In genomic region chr13:74493911-74494679, GRCm38 (mm10) we compare ENCODE assay signal across 8 mouse cellular contexts. TPM values are rescaled to one million over a fixed set of nuclear protein-coding genes. Genes with fewer than 3 reads are reported as not detected.
DNase-seq lines count a peak whose midpoint lies in the region; ATAC-seq and TF ChIP-seq lines count a peak whose summit lies in the region.

Zfp825 (minus strand) TSS chr13:74493992.

- peak within 1 kb of the TSS; percentile 81 for H3K4me3 ChIP-seq in gastrocnemius, adult 2 months
- peak within 1 kb of the TSS; percentile 52 for H3K4me3 ChIP-seq in hindbrain, postnatal 0 days (ENCODE audit: low read length)
- H3K4me3 ChIP-seq in left cerebral cortex, adult 2 months = peak within 1 kb of the TSS; percentile 52

- under 1% methylated on average over 23 of the region's 23 CpGs for WGBS in hindbrain, postnatal 0 days

- peak within 1 kb of the TSS; percentile 76 for H3K4me2 ChIP-seq in hindbrain, postnatal 0 days (ENCODE audit: low read depth, low read length)

- no peaks in the 10 kb centered on the region for H3K27me3 ChIP-seq in hindbrain, postnatal 0 days (ENCODE audit: insufficient read depth, low read length)

- H3K36me3 ChIP-seq in hindbrain, postnatal 0 days (ENCODE audit: insufficient read depth, low read length) = no peaks in the 10 kb centered on the region

- no peak for TF ChIP-seq CTCF in gastrocnemius, adult 2 months (IDR thresholded peaks at IDR 0.05)
- TF ChIP-seq CTCF in hindbrain, postnatal 0 days (IDR thresholded peaks at IDR 0.05; ENCODE audit: low read depth) = 0 out of 2 replicates have a peak, but pooled peaks have one; percentile 1
- no peak for TF ChIP-seq CTCF in left cerebral cortex, adult 2 months (IDR thresholded peaks at IDR 0.05)

- no peaks in the 10 kb centered on the region for H3K4me1 ChIP-seq in hindbrain, postnatal 0 days (ENCODE audit: insufficient read depth, low read length)

- ATAC-seq in common myeloid progenitor, adult 5-6 weeks (replicated peaks; ENCODE audit: low read depth, poor library complexity, severe bottlenecking) = peak; percentile 98
- ATAC-seq in hindbrain, postnatal 0 days = peak; percentile 99
- peak; percentile 97 for ATAC-seq in megakaryocyte, adult 5-6 weeks (ENCODE audit: poor library complexity, severe bottlenecking)

- peak within 1 kb of the TSS; percentile 72 for H3K9ac ChIP-seq in hindbrain, postnatal 0 days (replicated peaks; ENCODE audit: low read length)

- intact Hi-C loops in gastrocnemius, adult 2 months (cut with DNase I) = loop anchor here (10.0 kb wide), 1 partner anchor 149 kb away; no protein-coding TSS in a partner anchor
- intact Hi-C loops in left cerebral cortex, adult 2 months (cut with DNase I) = loop anchor here (1.0 kb wide), 1 partner anchor 32 kb away; no protein-coding TSS in a partner anchor

- DNase-seq in ZHBTc4 (ENCODE audit: low read depth, low spot score) = peak; percentile 93
- DNase-seq in gastrocnemius, adult 2 months = peak; percentile 80
- DNase-seq in hindbrain, postnatal 0 days (ENCODE audit: low spot score) = peak; percentile 90
- DNase-seq in left cerebral cortex, adult 2 months (ENCODE audit: extremely low spot score in 1 of 2, low spot score in 2 of 2) = peak; percentile 59 to 68
- DNase-seq in right cerebral cortex, adult 2 months (ENCODE audit: low spot score in 2 of 2) = peak; percentile 76
- peak; percentile 72 for DNase-seq in urinary bladder, postnatal 14 days (ENCODE audit: low spot score)

- H3K27ac ChIP-seq in gastrocnemius, adult 2 months = peak within 1 kb of the TSS; percentile 86
- H3K27ac ChIP-seq in hindbrain, postnatal 0 days = peak within 1 kb of the TSS; percentile 82
- peak within 1 kb of the TSS; percentile 84 for H3K27ac ChIP-seq in left cerebral cortex, adult 2 months

- H3K9me3 ChIP-seq in hindbrain, postnatal 0 days (ENCODE audit: low read length) = no peaks in the 10 kb centered on the region

RNA-seq across cellular contexts. Expression of gene Zfp825, which starts in this region (rescaled TPM):
- total RNA-seq in common myeloid progenitor, adult 5-6 weeks (2017) = 8.6 and 19.7 TPM in 2 replicates
- 1 to 10 TPM; 6.7 to 7.5 TPM for total RNA-seq in gastrocnemius, adult 2 months (2021)
- total RNA-seq in hindbrain, postnatal 0 days (2014; rRNA removed) = 4.0 and 5.1 TPM in 2 replicates
- 11.4 and 12.7 TPM in 2 replicates for polyA plus RNA-seq in hindbrain, postnatal 0 days (2015; fragmentation: Nextera tagmentation; extraction: Ambion mirVana)
- total RNA-seq in left cerebral cortex, adult 2 months (2021) = 1 to 10 TPM; 7.2 to 8.5 TPM
- 21.2 and 28.7 TPM in 2 replicates for total RNA-seq in megakaryocyte, adult 5-6 weeks (2015)
- 8.4 and 12.4 TPM in 2 replicates for total RNA-seq in megakaryocyte, adult 5-6 weeks (2017)

Comparison
In these comparisons a context has a peak if more than half of its experiments do, and no peak if none do; other contexts are left out.
1. Peak in every context shown above with its lines: DNase-seq, ATAC-seq, H3K4me3 ChIP-seq and H3K27ac ChIP-seq.